Mouse (Mus musculus): Measurements from ENCODE around the gene Traip. TPM values are rescaled to one million over a fixed set of nuclear protein-coding genes. Genes with fewer than 3 reads are reported as not detected.
"Not testable (repeated sequence)": the region's sequence is repeated elsewhere in the genome, so short reads cannot be mapped to it uniquely, and the experiment has no call there.

Traip gene
- polyA plus RNA-seq, 1 experiment from 2014 or later: 15.0 TPM

DNA sequence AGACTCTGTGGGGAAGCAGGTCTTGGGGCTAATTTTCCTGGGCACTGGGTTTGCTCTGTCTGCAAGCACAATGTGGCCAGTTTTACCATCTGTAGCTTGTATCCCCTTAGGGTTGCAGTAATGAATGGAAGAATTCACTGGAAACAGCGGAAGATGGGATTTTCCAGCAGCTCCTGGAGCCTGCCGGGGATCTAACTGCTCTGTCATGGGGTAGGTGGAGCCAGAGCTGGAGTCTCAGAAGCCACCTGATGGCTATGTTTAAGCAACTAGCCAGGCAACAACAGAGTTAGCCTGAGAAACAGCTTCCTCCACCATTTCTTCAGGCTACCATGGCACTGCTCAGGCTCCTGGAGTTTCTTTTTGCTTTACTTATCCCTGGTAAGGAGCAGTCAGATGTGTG is 42.3 kb downstream of the Traip start, which contains the start of gene Cdhr4:
Gene Cdhr4, plus strand, starts transcription at position 301 of the 400 bp plus-strand sequence.
- H3K4me1 ChIP-seq (replicated peaks): no peaks in the 10 kb centered on the region
- H3K4me2 ChIP-seq (replicated peaks): no peak within 1 kb of the TSS
- H3K9me3 ChIP-seq: no peaks in the 10 kb centered on the region
- H3K4me3 ChIP-seq (replicated peaks): no peak within 1 kb of the TSS
- no peak for ATAC-seq
- no peak within 1 kb of the TSS for H3K27ac ChIP-seq
- no peaks in the 10 kb centered on the region for H3K36me3 ChIP-seq
- 75% methylated on average over 2 of the region's 2 CpGs for WGBS
- H3K9ac ChIP-seq (replicated peaks): no peak within 1 kb of the TSS
- H3K27me3 ChIP-seq: no peaks in the 10 kb centered on the region

- H3K9me3 ChIP-seq: no peaks in the 10 kb centered on the region
- 85% methylated on average over 11 of the region's 11 CpGs for WGBS
- no peaks in the 10 kb centered on the region for H3K36me3 ChIP-seq
- H3K27me3 ChIP-seq: no peaks in the 10 kb centered on the region
- no peak overlapping the region for H3K4me3 ChIP-seq (replicated peaks)
- H3K4me1 ChIP-seq (replicated peaks): no peaks in the 10 kb centered on the region
- no peak overlapping the region for H3K27ac ChIP-seq
- no peak overlapping the region for H3K9ac ChIP-seq (replicated peaks)
- ATAC-seq: no peak
- H3K4me2 ChIP-seq (replicated peaks): no peak overlapping the region
These were observed 43.1 kb downstream of the Traip start for GRCm38 (mm10) chr9:107993013-107993412.

GRCm38 (mm10) chr9:107994464-107994863 is 44.5 kb downstream of the Traip start:
- no peaks in the 10 kb centered on the region for H3K27me3 ChIP-seq
- no peak overlapping the region for H3K27ac ChIP-seq
- H3K4me2 ChIP-seq (replicated peaks): no peak overlapping the region
- no peaks in the 10 kb centered on the region for H3K9me3 ChIP-seq
- WGBS: 68% methylated on average over 2 of the region's 2 CpGs
- no peak overlapping the region for H3K4me3 ChIP-seq (replicated peaks)
- no peak overlapping the region for H3K9ac ChIP-seq (replicated peaks)
- H3K36me3 ChIP-seq: no peaks in the 10 kb centered on the region
- no peak for ATAC-seq
- no peaks in the 10 kb centered on the region for H3K4me1 ChIP-seq (replicated peaks)

- H3K4me2 ChIP-seq (replicated peaks): no peak overlapping the region
- ATAC-seq: no peak
- H3K9ac ChIP-seq (replicated peaks): no peak overlapping the region
- no peaks in the 10 kb centered on the region for H3K36me3 ChIP-seq
- no peaks in the 10 kb centered on the region for H3K4me1 ChIP-seq (replicated peaks)
- no peak overlapping the region for H3K4me3 ChIP-seq (replicated peaks)
- H3K27me3 ChIP-seq: no peaks in the 10 kb centered on the region
- no peak overlapping the region for H3K27ac ChIP-seq
- H3K9me3 ChIP-seq: no peaks in the 10 kb centered on the region
- 93% methylated on average over 21 of the region's 21 CpGs for WGBS
These were observed 45.6 kb downstream of the Traip start for GRCm38 (mm10) chr9:107995513-107995912.

DNA sequence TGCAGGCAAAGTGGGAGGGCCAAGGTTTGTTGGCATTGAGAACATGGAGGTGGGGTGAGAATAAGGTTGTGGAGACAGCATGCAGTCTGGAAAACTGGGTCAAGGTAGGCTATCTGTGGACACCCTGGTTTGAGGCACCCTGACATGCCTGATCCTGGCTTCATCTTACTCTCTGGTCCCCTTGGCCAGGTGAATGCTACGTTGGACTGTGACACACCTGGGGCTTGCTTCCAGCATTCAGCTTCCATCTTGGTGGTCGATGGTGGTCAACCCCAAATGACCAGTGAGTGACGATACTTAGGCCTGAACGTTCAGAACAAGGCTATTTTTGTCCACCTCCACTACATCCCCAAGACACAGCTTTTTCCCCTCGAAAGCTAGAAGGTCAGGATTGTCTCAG is 46.1 kb downstream of the Traip start, which contains the start of gene Gm20662:
Gene Gm20662, plus strand, starts transcription at position 301 of the 400 bp plus-strand sequence.
- 94% methylated on average over 5 of the region's 5 CpGs for WGBS
- Histone ChIP-seq H3K9ac (replicated peaks) (no peak within 1 kb of the TSS), H3K4me1 (replicated peaks) (no peaks in the 10 kb centered on the region), H3K36me3 (no peaks in the 10 kb centered on the region), H3K4me2 (replicated peaks) (no peak within 1 kb of the TSS), H3K27me3 (no peaks in the 10 kb centered on the region), H3K27ac (no peak within 1 kb of the TSS), H3K9me3 (no peaks in the 10 kb centered on the region), H3K4me3 (replicated peaks) (no peak within 1 kb of the TSS)
- ATAC-seq: no peak

GRCm38 (mm10) chr9:108001922-108002770 is 52.2 kb downstream of the Traip start, which contains the start of gene Ip6k1:
TSS of gene Ip6k1 (plus strand) at chr9:108002501.
- H3K9ac ChIP-seq (replicated peaks): peak within 1 kb of the TSS; percentile 98
- H3K27ac ChIP-seq: peak within 1 kb of the TSS; percentile 97
- peak within 1 kb of the TSS; percentile 88 for H3K4me2 ChIP-seq (replicated peaks)
- H3K9me3 ChIP-seq: no peaks in the 10 kb centered on the region
- no peaks in the 10 kb centered on the region for H3K27me3 ChIP-seq
- H3K4me1 ChIP-seq (replicated peaks): peaks cover 40% of the 10 kb centered on the region
- ATAC-seq: peak; percentile 98
- peak within 1 kb of the TSS; percentile 94 for H3K4me3 ChIP-seq (replicated peaks)
- no peaks in the 10 kb centered on the region for H3K36me3 ChIP-seq
- under 1% methylated on average over 51 of the region's 51 CpGs for WGBS

DNA sequence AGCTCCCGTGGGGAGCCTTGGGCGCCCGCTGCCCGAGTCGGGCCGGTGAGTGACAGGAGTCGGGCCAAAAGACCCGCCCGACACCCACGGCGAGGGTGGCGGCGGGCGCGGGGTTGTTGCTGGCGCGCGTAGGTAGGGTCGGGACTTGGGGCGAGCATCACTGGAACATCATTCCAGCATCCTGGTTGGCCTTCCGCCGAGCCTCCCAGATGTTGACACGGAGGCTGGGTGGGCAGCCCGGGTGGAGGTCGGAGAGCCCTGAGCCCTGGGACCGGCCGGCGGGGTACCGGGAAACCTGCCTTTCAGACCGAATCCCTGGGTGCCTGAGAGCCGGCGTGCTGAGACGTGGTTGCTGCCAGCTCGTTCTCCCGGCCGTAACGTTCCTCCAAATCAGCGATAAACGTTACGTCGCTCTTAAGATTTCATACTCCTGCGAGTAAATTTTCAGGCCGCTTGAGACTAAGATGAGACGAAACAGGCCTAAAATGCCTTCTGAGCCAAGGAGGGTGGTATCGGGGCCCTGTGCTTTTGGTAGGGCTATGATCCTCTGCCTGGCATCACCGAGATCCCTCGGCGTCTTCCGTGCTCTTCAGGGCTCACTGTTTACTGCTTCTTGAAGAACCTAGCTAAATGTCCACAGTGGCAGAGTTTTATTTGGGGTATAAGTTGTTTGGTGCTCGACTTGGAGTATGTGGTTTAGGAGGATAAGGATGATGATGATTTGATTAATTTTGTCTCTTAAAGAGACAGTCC is 53.0 kb downstream of the Traip start:
- WGBS: under 1% methylated on average over 50 of the region's 50 CpGs
- no peaks in the 10 kb centered on the region for H3K27me3 ChIP-seq
- peak overlapping the region; percentile 98 for H3K9ac ChIP-seq (replicated peaks)
- no peaks in the 10 kb centered on the region for H3K36me3 ChIP-seq
- H3K4me2 ChIP-seq (replicated peaks): peak overlapping the region; percentile 88
- peak overlapping the region; percentile 97 for H3K27ac ChIP-seq
- H3K9me3 ChIP-seq: no peaks in the 10 kb centered on the region
- peak; percentile 70; the same call in 1 of the 2 replicates for ATAC-seq
- peaks cover 40% of the 10 kb centered on the region for H3K4me1 ChIP-seq (replicated peaks)
- peak overlapping the region; percentile 94 for H3K4me3 ChIP-seq (replicated peaks)

DNA sequence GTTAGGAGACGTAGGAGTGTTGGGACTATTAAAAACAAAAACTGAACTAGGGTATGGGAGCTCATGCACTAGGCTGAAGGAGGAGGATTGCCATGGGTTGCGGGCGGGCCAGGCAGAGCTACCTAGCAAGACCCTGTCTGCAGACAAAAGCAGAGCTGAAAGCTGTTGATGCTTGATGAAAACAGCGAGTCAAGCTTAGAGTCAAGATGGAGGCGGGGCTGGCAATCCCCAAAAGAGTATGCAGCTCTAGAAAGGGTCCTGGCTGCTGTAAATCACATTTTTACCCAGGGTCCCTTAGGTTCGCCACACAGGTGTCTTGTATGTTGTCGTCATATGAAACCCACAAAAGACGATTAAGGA is 53.6 kb downstream of the Traip start:
- H3K36me3 ChIP-seq: no peaks in the 10 kb centered on the region
- WGBS: 16% methylated on average over 8 of the region's 8 CpGs
- no peaks in the 10 kb centered on the region for H3K9me3 ChIP-seq
- H3K4me2 ChIP-seq (replicated peaks): peak overlapping the region; percentile 88
- peak overlapping the region; percentile 97 for H3K27ac ChIP-seq
- peak overlapping the region; percentile 98 for H3K9ac ChIP-seq (replicated peaks)
- H3K4me1 ChIP-seq (replicated peaks): peaks cover 40% of the 10 kb centered on the region
- peak overlapping the region; percentile 94 for H3K4me3 ChIP-seq (replicated peaks)
- ATAC-seq: no peak
- H3K27me3 ChIP-seq: no peaks in the 10 kb centered on the region

GRCm38 (mm10) chr9:108008041-108008440 is 58.1 kb downstream of the Traip start:
- H3K4me1 ChIP-seq (replicated peaks): peaks cover 33% of the 10 kb centered on the region
- no peak overlapping the region for H3K4me3 ChIP-seq (replicated peaks)
- H3K36me3 ChIP-seq: peaks cover 7% of the 10 kb centered on the region; the same call in 1 of the 2 replicates
- no peak overlapping the region for H3K4me2 ChIP-seq (replicated peaks)
- no peak overlapping the region for H3K27ac ChIP-seq
- 92% methylated on average over 5 of the region's 5 CpGs for WGBS
- H3K27me3 ChIP-seq: no peaks in the 10 kb centered on the region
- ATAC-seq: no peak
- no peak overlapping the region for H3K9ac ChIP-seq (replicated peaks)
- H3K9me3 ChIP-seq: no peaks in the 10 kb centered on the region

- Histone ChIP-seq H3K36me3 (peaks cover 7% of the 10 kb centered on the region; the same call in 1 of the 2 replicates), H3K9ac (replicated peaks) (no peak overlapping the region), H3K4me2 (replicated peaks) (no peak overlapping the region), H3K27me3 (no peaks in the 10 kb centered on the region), H3K27ac (no peak overlapping the region), H3K4me3 (replicated peaks) (no peak overlapping the region), H3K9me3 (no peaks in the 10 kb centered on the region), H3K4me1 (replicated peaks) (peaks cover 12% of the 10 kb centered on the region)
- no peak for ATAC-seq
These were observed 60.4 kb downstream of the Traip start for GRCm38 (mm10) chr9:108010385-108010784.

- WGBS: 98% methylated on average over 2 of the region's 2 CpGs
- H3K36me3 ChIP-seq, ATAC-seq: not testable (repeated sequence)
These were observed 63.6 kb downstream of the Traip start for GRCm38 (mm10) chr9:108013577-108013976.

DNA sequence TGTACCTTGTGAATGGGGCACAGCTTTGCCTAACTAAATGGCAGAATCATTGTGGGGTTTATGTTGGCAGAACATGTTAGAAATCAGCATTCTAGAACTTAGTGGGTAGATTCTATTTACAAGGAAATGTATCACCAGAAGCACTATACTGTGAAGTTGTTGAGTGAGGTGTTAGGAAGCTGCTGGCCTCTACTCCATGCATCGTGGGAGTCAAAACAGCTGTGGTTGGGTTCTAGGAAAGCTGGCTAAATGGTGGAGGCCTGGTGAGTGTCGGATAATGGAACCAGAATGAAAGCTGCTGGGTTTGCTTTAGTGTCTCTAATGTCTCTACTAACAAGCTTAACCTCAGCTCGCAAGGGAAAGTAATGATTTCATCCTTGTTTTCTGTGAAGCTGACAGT is 67.2 kb downstream of the Traip start:
- Histone ChIP-seq H3K36me3 (peaks cover 7% of the 10 kb centered on the region; the same call in 1 of the 2 replicates), H3K4me1 (replicated peaks) (no peaks in the 10 kb centered on the region), H3K27me3 (no peaks in the 10 kb centered on the region), H3K4me2 (replicated peaks) (no peak overlapping the region), H3K27ac (no peak overlapping the region), H3K9me3 (no peaks in the 10 kb centered on the region), H3K4me3 (replicated peaks) (no peak overlapping the region), H3K9ac (replicated peaks) (no peak overlapping the region)
- 83% methylated on average over 3 of the region's 3 CpGs for WGBS
- no peak for ATAC-seq

More at GRCm38 (mm10) chr9:108013577-108013976, 63.6 kb downstream of the Traip start:
- H3K4me1 ChIP-seq (replicated peaks); H3K4me2 ChIP-seq (replicated peaks); H3K27me3 ChIP-seq; H3K4me3 ChIP-seq (replicated peaks); H3K9me3 ChIP-seq; H3K9ac ChIP-seq (replicated peaks); H3K27ac ChIP-seq: not testable (repeated sequence)
